Mouse (Mus musculus): ENCODE data around the gene Zcchc12.

Zcchc12 gene

GRCm38 (mm10) chrX:36235652-36236051 is 39.9 kb downstream of the Zcchc12 start:
- Histone ChIP-seq H3K27me3 (ENCODE audit: control insufficient read depth, insufficient read depth, low read length, poor library complexity, severe bottlenecking) (no peaks in the 10 kb centered on the region), H3K36me3 (ENCODE audit: control insufficient read depth, insufficient read depth, low read length, poor library complexity, severe bottlenecking) (no peaks in the 10 kb centered on the region)
- no peak for DNase-seq (ENCODE audit: low read depth, low spot score)

All from splenic B cell, adult 2 months (primary cell).